Mouse (Mus musculus) myocyte (in vitro differentiated cells): ENCODE measurements around the gene Prdm1. TPM values are rescaled to one million over a fixed set of nuclear protein-coding genes. Genes with fewer than 3 reads are reported as not detected.

Experiments
- H3K27me3 ChIP-seq: one replicate; pipeline ENCODE4 v1.6.1; 2011; ENCODE audit not compliant: control insufficient read depth, insufficient read depth, insufficient read length
- H3K36me3 ChIP-seq: one replicate; pipeline ENCODE4 v1.6.1; 2011; ENCODE audit not compliant: control insufficient read depth, insufficient read depth
- H3K4me2 ChIP-seq: one replicate; pipeline ENCODE4 v1.6.1; 2011; ENCODE audit warnings: low read depth, control low read depth
- H3K4me3 ChIP-seq: one replicate; pipeline ENCODE4 v1.5.1; 2011; ENCODE audit warnings: mild to moderate bottlenecking, control low read depth, moderate library complexity
- H3K79me2 ChIP-seq: one replicate; pipeline ENCODE4 v1.6.1; 2011; ENCODE audit not compliant: control insufficient read depth, insufficient read depth
- H3ac ChIP-seq: one replicate; pipeline ENCODE4 v1.6.1; 2011; ENCODE audit not compliant: control insufficient read depth, insufficient read length
- CEBPB ChIP-seq: IDR thresholded peaks from 2 replicates; pipeline ENCODE4 v1.6.1; 2011; ENCODE audit warnings: mild to moderate bottlenecking, moderate library complexity; ENCODE audit not compliant: poor library complexity, insufficient read depth, severe bottlenecking
- E2F4 ChIP-seq: IDR thresholded peaks from one replicate; pipeline ENCODE4 v1.6.1; 2011; ENCODE audit warnings: mild to moderate bottlenecking, control low read depth, moderate library complexity; ENCODE audit not compliant: insufficient read depth
- MAX ChIP-seq: IDR thresholded peaks from one replicate; pipeline ENCODE4 v1.6.1; 2011; ENCODE audit warnings: low read depth, mild to moderate bottlenecking, control low read depth
- MYOD1 ChIP-seq, 3 experiments: IDR thresholded peaks; one replicate each; pipeline ENCODE4 v1.6.1; 2011; ENCODE audit warnings: control low read depth in 2 of 3, low read depth in 2 of 3, mild to moderate bottlenecking in 2 of 3, moderate library complexity in 1 of 3; ENCODE audit not compliant: insufficient read length in 2 of 3, control insufficient read depth in 1 of 3
- MYOG ChIP-seq, 3 experiments: IDR thresholded peaks; one replicate each; pipeline ENCODE4 v1.6.1; 2011; ENCODE audit warnings: control low read depth in 2 of 3, low read depth in 2 of 3, mild to moderate bottlenecking in 2 of 3; ENCODE audit not compliant: insufficient read length in 2 of 3, control insufficient read depth in 1 of 3, insufficient read depth in 1 of 3
- POLR2A ChIP-seq: IDR thresholded peaks from one replicate; pipeline ENCODE4 v1.6.1; 2011; ENCODE audit warnings: low read depth, mild to moderate bottlenecking, control low read depth, moderate library complexity; ENCODE audit not compliant: insufficient read length
- POLR2AphosphoS2 ChIP-seq: IDR thresholded peaks from one replicate; pipeline ENCODE4 v1.6.1; 2011; ENCODE audit warnings: low read depth, control low read depth; ENCODE audit not compliant: insufficient read length
- REST ChIP-seq: IDR thresholded peaks from one replicate; pipeline ENCODE4 v1.6.1; 2011; ENCODE audit warnings: mild to moderate bottlenecking, control low read depth, moderate library complexity; ENCODE audit not compliant: insufficient read depth, insufficient read length
- SRF ChIP-seq: IDR thresholded peaks from one replicate; pipeline ENCODE4 v1.6.1; 2011; ENCODE audit warnings: low read depth; ENCODE audit not compliant: control insufficient read depth, insufficient read length
- TCF12 ChIP-seq: IDR thresholded peaks from one replicate; pipeline ENCODE4 v1.6.1; 2011; ENCODE audit warnings: mild to moderate bottlenecking, control low read depth; ENCODE audit not compliant: poor library complexity, insufficient read depth, severe bottlenecking
- TCF3 ChIP-seq: IDR thresholded peaks from one replicate; pipeline ENCODE4 v1.6.1; 2011; ENCODE audit warnings: low read depth, control low read depth; ENCODE audit not compliant: insufficient read length
- USF1 ChIP-seq: IDR thresholded peaks from one replicate; pipeline ENCODE4 v1.6.1; 2011; ENCODE audit warnings: low read depth, mild to moderate bottlenecking, control low read depth, moderate library complexity
- polyA plus RNA-seq: library from polyadenylated mRNA; unstranded; fragments of >200 nt; fragmentation: generic; extraction: Trizol; gene quantifications from one replicate; pipeline ENCODE4 v1.2.1, GENCODE M21; 2012; ENCODE audit warnings: missing spikeins

Prdm1 gene
- polyA plus RNA-seq, 1 experiment: 0.28 TPM

GRCm38 (mm10) chr10:44421896-44422295 lies 106.4 kb downstream of the Prdm1 start:
- no peaks in the 10 kb centered on the region for H3K27me3 ChIP-seq
- H3K4me2 ChIP-seq: no peak overlapping the region
- TF ChIP-seq CEBPB (no peak), REST (no peak), POLR2AphosphoS2 (no peak), POLR2A (no peak), MYOG (IDR thresholded peaks at IDR 0.05; ENCODE audit: control insufficient read depth in 1 of 3, insufficient read depth in 1 of 3, insufficient read length in 2 of 3, low read depth in 2 of 3) (no peak), USF1 (no peak), SRF (no peak), TCF3 (no peak), E2F4 (no peak), MYOD1 (IDR thresholded peaks at IDR 0.05; ENCODE audit: control insufficient read depth in 1 of 3, insufficient read length in 2 of 3, low read depth in 2 of 3) (no peak), TCF12 (no peak), MAX (no peak)
- H3ac ChIP-seq: no peak overlapping the region
- no peaks in the 10 kb centered on the region for H3K36me3 ChIP-seq
- no peak overlapping the region for H3K4me3 ChIP-seq
- H3K79me2 ChIP-seq: no peaks in the 10 kb centered on the region

GRCm38 (mm10) chr10:44420211-44420610 lies 108.1 kb downstream of the Prdm1 start:
- TF ChIP-seq TCF3 (no peak), REST (no peak), SRF (no peak), POLR2A (no peak), CEBPB (no peak), MAX (no peak), POLR2AphosphoS2 (no peak), USF1 (no peak), TCF12 (no peak), MYOG (IDR thresholded peaks at IDR 0.05; ENCODE audit: control insufficient read depth in 1 of 3, insufficient read depth in 1 of 3, insufficient read length in 2 of 3, low read depth in 2 of 3) (no peak), MYOD1 (IDR thresholded peaks at IDR 0.05; ENCODE audit: control insufficient read depth in 1 of 3, insufficient read length in 2 of 3, low read depth in 2 of 3) (no peak)
- Histone ChIP-seq H3K27me3 (no peaks in the 10 kb centered on the region), H3K4me3 (no peak overlapping the region), H3ac (no peak overlapping the region), H3K4me2 (no peak overlapping the region), H3K36me3 (no peaks in the 10 kb centered on the region), H3K79me2 (no peaks in the 10 kb centered on the region)

GRCm38 (mm10) chr10:44418901-44419300 lies 109.4 kb downstream of the Prdm1 start:
- TF ChIP-seq MYOG (IDR thresholded peaks at IDR 0.05; ENCODE audit: control insufficient read depth in 1 of 3, insufficient read depth in 1 of 3, insufficient read length in 2 of 3, low read depth in 2 of 3) (no peak), USF1 (no peak), E2F4 (no peak), MYOD1 (IDR thresholded peaks at IDR 0.05; ENCODE audit: control insufficient read depth in 1 of 3, insufficient read length in 2 of 3, low read depth in 2 of 3) (no peak), TCF12 (no peak), MAX (no peak), SRF (no peak), CEBPB (no peak), TCF3 (no peak), POLR2AphosphoS2 (no peak), POLR2A (no peak), REST (no peak)
- no peaks in the 10 kb centered on the region for H3K27me3 ChIP-seq
- H3K79me2 ChIP-seq: no peaks in the 10 kb centered on the region
- H3ac ChIP-seq: no peak overlapping the region
- H3K36me3 ChIP-seq: no peaks in the 10 kb centered on the region
- no peak overlapping the region for H3K4me3 ChIP-seq
- H3K4me2 ChIP-seq: no peak overlapping the region

GRCm38 (mm10) chr10:44415576-44415975 lies 112.7 kb downstream of the Prdm1 start:
- no peaks in the 10 kb centered on the region for H3K79me2 ChIP-seq
- H3K36me3 ChIP-seq: no peaks in the 10 kb centered on the region

More at GRCm38 (mm10) chr10:44415576-44415975, 112.7 kb downstream of the Prdm1 start:
- Histone ChIP-seq H3ac (no peak overlapping the region), H3K27me3 (no peaks in the 10 kb centered on the region), H3K4me3 (no peak overlapping the region), H3K4me2 (no peak overlapping the region)
- TF ChIP-seq MAX: no peak
- no peak for TF ChIP-seq POLR2AphosphoS2
- no peak for TF ChIP-seq E2F4
- TF ChIP-seq CEBPB: no peak
- no peak for TF ChIP-seq SRF
- no peak for TF ChIP-seq POLR2A
- no peak for TF ChIP-seq MYOG (IDR thresholded peaks at IDR 0.05; ENCODE audit: control insufficient read depth in 1 of 3, insufficient read depth in 1 of 3, insufficient read length in 2 of 3, low read depth in 2 of 3)
- TF ChIP-seq TCF3: no peak
- TF ChIP-seq MYOD1 (IDR thresholded peaks at IDR 0.05; ENCODE audit: control insufficient read depth in 1 of 3, insufficient read length in 2 of 3, low read depth in 2 of 3): no peak
- no peak for TF ChIP-seq REST
- TF ChIP-seq USF1: no peak
- TF ChIP-seq TCF12: no peak
